Mouse (Mus musculus): ENCODE results near the gene B230217C12Rik.

The B230217C12Rik gene

GRCm38 (mm10) chr11:97809235-97810121, 31.1 kb upstream of the B230217C12Rik start:
- DNase-seq (ENCODE audit: low spot score in 2 of 2): no peak

- no peak for DNase-seq (ENCODE audit: low spot score in 2 of 2)
These were observed 30.2 kb upstream of the B230217C12Rik start for GRCm38 (mm10) chr11:97810356-97810755.

- no peak for DNase-seq (ENCODE audit: low spot score in 2 of 2)
These were observed 29.6 kb upstream of the B230217C12Rik start for GRCm38 (mm10) chr11:97810970-97811369.

- DNase-seq (ENCODE audit: low spot score in 2 of 2): no peak
These were observed 28.8 kb upstream of the B230217C12Rik start for GRCm38 (mm10) chr11:97811569-97812362.

GRCm38 (mm10) chr11:97812491-97812921, 28.1 kb upstream of the B230217C12Rik start:
- DNase-seq (ENCODE audit: low spot score in 2 of 2): peak in 1 of 2 experiments; percentile 47

GRCm38 (mm10) chr11:97813085-97813484, 27.5 kb upstream of the B230217C12Rik start:
- no peak for DNase-seq (ENCODE audit: low spot score in 2 of 2)

- DNase-seq (ENCODE audit: low spot score in 2 of 2): no peak
These were observed 26.6 kb upstream of the B230217C12Rik start for GRCm38 (mm10) chr11:97813746-97814515.

- DNase-seq (ENCODE audit: low spot score in 2 of 2): no peak
These were observed 24.8 kb upstream of the B230217C12Rik start for GRCm38 (mm10) chr11:97815736-97816135.

GRCm38 (mm10) chr11:97816176-97816575, 24.4 kb upstream of the B230217C12Rik start:
- DNase-seq (ENCODE audit: low spot score in 2 of 2): no peak

- DNase-seq (ENCODE audit: low spot score in 2 of 2): no peak
These were observed 23.7 kb upstream of the B230217C12Rik start for GRCm38 (mm10) chr11:97816916-97817315.

GRCm38 (mm10) chr11:97817379-97817778, 23.2 kb upstream of the B230217C12Rik start:
- no peak for DNase-seq (ENCODE audit: low spot score in 2 of 2)

- DNase-seq (ENCODE audit: low spot score in 2 of 2): no peak
These were observed 22.6 kb upstream of the B230217C12Rik start for GRCm38 (mm10) chr11:97818003-97818402.

GRCm38 (mm10) chr11:97818571-97818970, 22.0 kb upstream of the B230217C12Rik start:
- no peak for DNase-seq (ENCODE audit: low spot score in 2 of 2)

- no peak for DNase-seq (ENCODE audit: low spot score in 2 of 2)
These were observed 21.5 kb upstream of the B230217C12Rik start for GRCm38 (mm10) chr11:97819102-97819501.

- DNase-seq (ENCODE audit: low spot score in 2 of 2): no peak
These were observed 20.7 kb upstream of the B230217C12Rik start for GRCm38 (mm10) chr11:97819923-97820322.

- DNase-seq (ENCODE audit: low spot score in 2 of 2): no peak
These were observed 19.7 kb upstream of the B230217C12Rik start for GRCm38 (mm10) chr11:97820840-97821239.

GRCm38 (mm10) chr11:97821401-97822064, 19.0 kb upstream of the B230217C12Rik start:
- DNase-seq (ENCODE audit: low spot score in 2 of 2): no peak

GRCm38 (mm10) chr11:97822840-97823603, 17.6 kb upstream of the B230217C12Rik start:
- no peak for DNase-seq (ENCODE audit: low spot score in 2 of 2)

- DNase-seq (ENCODE audit: low spot score in 2 of 2): no peak
These were observed 16.4 kb upstream of the B230217C12Rik start for GRCm38 (mm10) chr11:97824168-97824567.

GRCm38 (mm10) chr11:97824895-97825294, 15.7 kb upstream of the B230217C12Rik start:
- no peak for DNase-seq (ENCODE audit: low spot score in 2 of 2)

All from right cerebral cortex, adult 2 months (tissue).